Comparison of ENCODE assay signal across 8 mouse cellular contexts in genomic region chr1:177983024-177983450, GRCm38 (mm10). TPM values are rescaled to one million over a fixed set of nuclear protein-coding genes. Genes with fewer than 3 reads are reported as not detected.
DNase-seq lines count a peak whose midpoint lies in the region; ATAC-seq lines count a peak whose summit lies in the region.
"Not testable (repeated sequence)": the region's sequence is repeated elsewhere in the genome, so short reads cannot be mapped to it uniquely, and the experiment has no call there.

Gene Catspere2, plus strand, starts transcription at chr1:177983423.

- peak within 1 kb of the TSS; percentile 54 for H3K4me3 ChIP-seq in forebrain, embryonic 14.5 days (ENCODE audit: low read depth, low read length)
- H3K4me3 ChIP-seq in neural tube, embryonic 15.5 days (replicated peaks), result peak within 1 kb of the TSS; percentile 64

- H3K36me3 ChIP-seq in forebrain, embryonic 14.5 days (ENCODE audit: control insufficient read depth, insufficient read depth, low read length); neural tube, embryonic 15.5 days: not testable (repeated sequence)

- 0% methylated on average over 21 of the region's 21 CpGs for WGBS in forebrain, embryonic 14.5 days
- under 1% methylated on average over 21 of the region's 21 CpGs for WGBS in neural tube, embryonic 15.5 days

- H3K27me3 ChIP-seq in forebrain, embryonic 14.5 days (replicated peaks; ENCODE audit: control insufficient read depth, insufficient read depth, low read length); neural tube, embryonic 15.5 days (replicated peaks): not testable (repeated sequence)

- ATAC-seq in forebrain, embryonic 14.5 days, result peak; percentile 98
- peak; percentile 98 for ATAC-seq in neural tube, embryonic 15.5 days (ENCODE audit: low FRiP score)

- peak within 1 kb of the TSS; percentile 56 for H3K9ac ChIP-seq in forebrain, embryonic 14.5 days (ENCODE audit: low read length)
- peak within 1 kb of the TSS; percentile 69 for H3K9ac ChIP-seq in neural tube, embryonic 15.5 days (replicated peaks)

- intact Hi-C loops in heart, postnatal 14 days (cut with DNase I), result loop anchor here (5.0 to 10.0 kb wide), 2 partner anchors 204 to 322 kb away; partner anchors contain the start of gene Desi2

- H3K4me1 ChIP-seq in forebrain, embryonic 14.5 days (ENCODE audit: control insufficient read depth, insufficient read depth, low read length); neural tube, embryonic 15.5 days: not testable (repeated sequence)

- H3K9me3 ChIP-seq in forebrain, embryonic 14.5 days (replicated peaks; ENCODE audit: control insufficient read depth, low read length); neural tube, embryonic 15.5 days (replicated peaks): not testable (repeated sequence)

- H3K4me2 ChIP-seq in forebrain, embryonic 14.5 days (ENCODE audit: low read length), result peak within 1 kb of the TSS; percentile 46
- H3K4me2 ChIP-seq in neural tube, embryonic 15.5 days, result peak within 1 kb of the TSS; percentile 59

- H3K27ac ChIP-seq in forebrain, embryonic 14.5 days (ENCODE audit: low read depth, low read length), result not testable (repeated sequence)
- H3K27ac ChIP-seq in neural tube, embryonic 15.5 days (replicated peaks), result peak within 1 kb of the TSS; percentile 79

- DNase-seq in ES-CJ7 (ENCODE audit: low read depth, low spot score), result peak; percentile 99
- DNase-seq in cerebellum, adult 11 months, result peak; percentile 98
- DNase-seq in forebrain, embryonic 14.5 days (ENCODE audit: low spot score), result peak; percentile 98
- DNase-seq in heart, postnatal 14 days, result peak; percentile 98
- DNase-seq in layer of hippocampus, adult 11-12 months (ENCODE audit: low spot score), result peak; percentile 96
- DNase-seq in lung, adult 18-20 months, result peak; percentile 100
- DNase-seq in testis, postnatal 14 days (ENCODE audit: low spot score), result peak; percentile 97

RNA-seq across cellular contexts. Expression of gene Catspere2, which starts in this region (rescaled TPM):
- 0.06 and 0.25 TPM in 2 replicates for polyA plus RNA-seq in forebrain, embryonic 14.5 days (2014; fragmentation: Nextera tagmentation; extraction: Ambion mirVana)
- total RNA-seq in heart, postnatal 14 days (2021), result under 1 TPM; 0.07 to 0.12 TPM
- 0.29 and 0.38 TPM in 2 replicates for polyA plus RNA-seq in neural tube, embryonic 15.5 days (2015; fragmentation: Nextera tagmentation; extraction: Ambion mirVana)

Comparison
In these comparisons a context has a peak if more than half of its experiments do, and no peak if none do; other contexts are left out.
1. Peak in DNase-seq, ATAC-seq, H3K4me3 ChIP-seq, H3K9ac ChIP-seq and H3K4me2 ChIP-seq in forebrain, embryonic 14.5 days; RNA of the gene not detected or under 1 TPM.
2. Peak in DNase-seq in heart, postnatal 14 days; RNA of the gene not detected or under 1 TPM.
3. Peak in ATAC-seq, H3K4me3 ChIP-seq, H3K27ac ChIP-seq, H3K9ac ChIP-seq and H3K4me2 ChIP-seq in neural tube, embryonic 15.5 days; RNA of the gene not detected or under 1 TPM.